Mouse (Mus musculus) right cerebral cortex, postnatal 10 days (tissue): Measurements from ENCODE around the gene Kcnb1.
"Not testable (repeated sequence)": the region's sequence is repeated elsewhere in the genome, so short reads cannot be mapped to it uniquely, and the experiment has no call there.

Experiments
- DNase-seq, 2 experiments: peaks; one replicate each; pipeline ENCODE4 v3.0.0; 2021; ENCODE audit warnings: low spot score in 2 of 2

Gene Kcnb1

DNA sequence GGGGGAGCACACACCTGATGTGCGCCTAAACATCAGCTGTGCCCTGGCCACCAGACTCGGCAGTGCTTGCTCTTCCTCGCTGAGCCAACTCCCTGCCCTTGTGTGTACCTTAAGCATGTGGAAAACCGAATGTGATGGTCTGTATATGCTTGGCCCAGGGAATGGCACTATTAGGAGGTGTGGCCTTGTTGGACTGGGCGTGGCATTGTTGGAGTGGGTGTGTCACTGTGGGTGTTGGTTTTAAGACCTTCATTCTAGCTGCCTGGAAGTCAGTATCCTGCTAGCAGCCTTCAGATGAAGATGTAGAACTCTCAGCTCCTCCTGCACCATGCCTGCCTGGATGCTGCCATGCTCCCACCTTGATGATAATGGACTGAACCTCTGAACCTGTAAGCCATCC, 14.7 kb upstream of the Kcnb1 start:
- not testable (repeated sequence) for DNase-seq

DNA sequence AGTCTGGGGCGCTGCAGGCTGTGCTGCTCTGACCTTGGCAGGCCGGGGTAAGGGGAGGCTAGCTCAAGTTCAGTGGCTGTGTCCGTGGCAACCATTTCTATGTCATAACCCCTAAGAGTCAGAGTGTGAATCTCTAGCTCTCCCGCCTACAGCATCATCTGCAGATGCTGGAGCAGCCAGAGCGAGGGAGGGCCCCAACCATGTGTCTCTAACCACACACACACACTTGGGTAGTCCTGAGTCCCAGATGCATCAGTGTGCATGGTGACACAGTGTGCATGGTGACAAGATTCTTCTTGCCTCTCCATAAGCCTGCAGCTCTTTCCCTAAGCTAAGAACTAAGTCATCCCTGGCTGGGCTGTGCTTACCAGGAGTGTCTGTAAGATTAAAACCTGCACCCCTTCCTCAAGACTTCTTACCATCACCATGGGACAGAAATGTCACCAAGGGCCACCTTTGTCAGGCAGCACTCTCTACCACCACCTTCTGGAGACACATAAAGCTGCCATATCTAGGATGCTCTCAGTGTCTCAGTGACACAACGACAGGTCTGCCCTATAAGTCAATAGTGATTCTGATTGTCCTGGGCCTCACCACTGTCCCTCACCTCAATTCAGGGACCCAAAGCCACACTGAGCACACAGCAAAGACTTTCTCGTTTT, 13.7 kb upstream of the Kcnb1 start:
- DNase-seq: no peak

DNA sequence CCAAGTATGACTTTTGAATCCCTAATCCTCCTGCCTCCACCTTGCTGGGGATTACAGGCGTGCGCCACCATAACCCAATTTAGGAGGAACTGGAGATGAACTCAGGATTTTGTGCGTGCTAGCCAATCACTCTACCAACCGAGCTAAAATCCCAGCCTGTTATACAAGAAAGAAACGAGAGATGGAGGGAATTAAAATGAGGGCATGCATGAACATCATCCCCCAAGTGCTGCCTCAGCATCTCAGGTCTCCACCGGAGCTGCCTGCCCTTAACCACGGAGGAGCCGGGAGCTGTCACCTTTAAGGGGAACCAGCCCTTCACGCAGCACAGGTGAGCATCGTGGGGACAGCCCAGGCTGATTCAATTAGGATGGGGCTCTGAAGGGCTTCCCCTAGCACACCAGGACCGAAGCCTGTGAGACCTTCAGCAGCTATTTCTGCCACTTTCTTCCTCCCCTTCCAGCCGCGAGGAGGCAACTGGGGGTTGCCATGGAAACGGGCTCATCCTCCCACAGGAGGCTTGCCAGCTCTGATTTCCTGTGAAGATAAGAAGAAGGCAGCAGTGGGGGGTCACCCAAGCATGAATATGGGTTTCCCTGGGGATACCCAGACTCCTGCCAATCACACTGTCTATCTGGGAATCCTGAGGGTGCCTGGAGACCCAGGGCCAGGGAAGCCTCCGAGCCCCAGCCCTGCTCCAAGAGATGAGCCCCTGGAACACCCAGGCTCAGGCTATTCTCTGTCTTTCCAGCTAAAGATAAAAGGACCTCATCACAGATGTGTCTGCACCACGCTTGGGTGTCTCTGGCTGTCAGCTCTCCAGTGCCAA, 11.7 kb upstream of the Kcnb1 start:
- peak; percentile 93 to 96 for DNase-seq

DNA sequence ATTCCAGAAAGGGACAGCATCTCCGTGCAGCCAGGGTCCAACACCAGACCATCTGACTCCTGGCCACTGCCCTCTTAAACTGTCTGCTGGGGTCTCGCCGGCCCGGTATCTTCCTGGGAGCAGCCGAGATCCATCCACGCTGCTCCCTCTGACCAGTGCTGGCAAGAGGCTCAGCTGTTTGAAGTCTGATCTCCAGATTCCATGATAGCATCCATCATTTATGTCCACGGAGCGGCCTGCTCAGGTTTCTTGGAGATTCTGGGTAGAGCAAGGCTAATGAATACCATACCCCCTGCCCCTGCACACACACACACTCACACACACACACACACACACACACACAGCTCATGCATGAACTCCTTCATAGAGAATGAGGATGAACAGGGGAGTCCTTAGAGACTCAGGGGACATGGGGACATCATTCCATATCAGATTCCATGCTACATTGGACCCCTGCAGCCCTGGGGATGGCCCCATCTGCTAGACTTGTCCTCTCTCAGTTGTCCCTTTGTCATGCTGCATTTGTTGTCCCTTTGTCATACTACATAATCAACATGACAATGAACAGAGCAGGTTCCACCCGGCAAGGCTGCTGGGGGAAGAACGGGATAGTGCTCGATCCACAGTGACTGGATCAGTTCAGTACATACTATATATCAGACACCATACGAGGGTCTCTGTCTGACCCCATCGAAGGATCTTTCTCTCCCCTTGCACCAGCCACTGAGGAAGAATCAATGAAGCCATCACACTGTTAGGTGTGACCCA, 8.9 kb upstream of the Kcnb1 start:
- no peak for DNase-seq

DNA sequence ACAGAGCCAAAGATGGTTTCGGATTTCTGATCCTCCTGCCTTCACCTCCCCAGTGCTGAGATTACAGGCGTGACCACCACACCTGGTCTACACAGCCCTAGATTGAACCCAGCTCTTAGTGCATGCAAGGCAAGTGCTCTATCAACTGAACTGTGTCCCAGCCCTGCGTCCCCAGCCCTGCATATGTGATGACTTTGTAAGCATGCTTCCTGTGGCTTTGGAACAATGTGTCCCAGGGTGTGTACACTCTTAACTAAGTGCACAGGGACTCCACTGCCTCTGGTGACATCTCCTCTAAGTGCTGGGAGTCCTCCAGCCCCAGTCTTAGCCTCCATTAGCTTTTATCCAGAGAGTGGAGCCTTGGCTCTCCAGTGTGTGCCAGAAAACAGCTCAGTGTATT, 3.4 kb upstream of the Kcnb1 start:
- DNase-seq: no peak

DNA sequence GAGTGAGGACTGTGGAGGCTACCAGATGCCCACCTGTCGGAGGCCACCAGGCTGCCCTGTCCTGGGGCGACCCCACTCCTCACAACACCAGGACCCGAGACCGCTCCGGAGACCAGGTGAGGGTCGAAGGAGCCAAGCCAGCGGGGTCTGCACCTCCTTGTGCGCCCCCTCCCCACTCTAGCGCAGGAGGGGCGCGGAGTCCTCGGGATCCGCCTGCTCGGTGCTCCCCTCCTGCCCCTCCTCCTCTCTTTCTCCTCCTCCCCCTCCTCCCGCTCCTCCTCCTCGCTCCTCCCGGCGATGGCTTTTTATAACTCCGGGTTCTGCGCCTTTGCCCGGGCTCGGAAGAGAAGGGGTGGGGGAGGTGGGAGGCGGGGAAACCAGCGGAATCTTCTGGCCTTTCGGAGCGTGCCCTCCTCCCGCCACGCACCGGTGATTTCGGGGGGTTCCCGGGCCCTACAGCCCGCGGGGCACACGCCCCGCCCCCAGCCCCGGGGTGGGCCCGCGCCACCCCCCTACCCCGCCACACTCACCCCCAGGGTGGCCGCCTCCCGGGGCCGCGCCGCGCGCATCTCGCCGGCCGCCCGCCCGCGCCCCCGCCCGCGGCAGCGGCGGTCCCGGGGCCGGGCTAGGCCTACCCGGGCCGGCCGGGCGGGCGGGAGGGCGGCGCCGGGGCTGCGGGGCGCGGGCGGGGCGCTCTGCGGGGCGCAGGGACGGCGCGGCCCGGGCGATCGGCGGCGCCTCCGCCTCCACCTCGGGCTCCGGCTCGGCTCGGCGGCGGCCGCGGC, 472 bp downstream of the Kcnb1 start:
- DNase-seq: peak; percentile 72 to 76

DNA sequence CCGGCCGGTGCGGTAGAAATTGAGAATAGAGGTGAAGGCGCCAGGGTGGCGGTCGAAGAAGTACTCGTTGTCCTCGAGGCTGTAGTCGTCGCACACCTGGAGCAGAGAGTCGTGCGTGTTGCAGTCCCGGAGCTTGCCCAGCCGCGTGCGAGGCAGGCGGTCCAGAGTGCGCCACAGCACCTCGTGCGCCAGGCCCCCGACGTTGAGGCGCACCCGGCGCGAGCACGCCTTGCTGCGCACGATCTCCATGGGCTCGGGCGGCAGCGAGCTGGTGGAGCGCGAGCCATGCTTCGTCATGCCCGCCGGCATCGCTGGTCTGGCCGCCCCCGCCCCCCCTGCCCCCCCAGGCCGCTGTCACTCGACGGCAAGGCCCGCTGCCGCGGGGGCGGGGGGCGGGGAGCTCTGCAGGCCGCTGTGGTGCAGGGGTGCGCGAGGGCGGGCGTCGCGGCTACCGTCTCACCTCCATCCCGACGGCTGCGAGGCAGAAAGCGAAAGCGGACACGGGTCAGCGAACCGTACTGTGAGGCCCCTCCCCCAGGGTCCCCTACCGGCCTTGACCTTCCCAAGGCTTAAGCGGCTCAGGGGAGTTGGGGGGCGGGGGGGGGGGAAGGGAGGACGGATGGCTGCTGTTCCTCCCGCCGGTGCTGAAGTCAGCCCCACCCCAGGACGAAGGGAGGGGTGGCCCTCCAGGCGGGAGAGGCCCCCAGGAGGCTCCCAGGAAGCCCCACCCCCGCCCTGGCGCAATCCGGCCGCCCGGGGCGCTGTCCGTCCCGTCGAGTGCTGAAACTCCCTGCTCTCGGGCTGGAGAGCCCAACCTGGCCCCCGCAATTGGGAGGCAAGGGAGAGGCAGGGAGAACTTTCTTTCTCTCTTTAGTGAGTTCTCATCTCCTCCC, 1.4 kb downstream of the Kcnb1 start:
- DNase-seq: peak; percentile 66 to 69

DNA sequence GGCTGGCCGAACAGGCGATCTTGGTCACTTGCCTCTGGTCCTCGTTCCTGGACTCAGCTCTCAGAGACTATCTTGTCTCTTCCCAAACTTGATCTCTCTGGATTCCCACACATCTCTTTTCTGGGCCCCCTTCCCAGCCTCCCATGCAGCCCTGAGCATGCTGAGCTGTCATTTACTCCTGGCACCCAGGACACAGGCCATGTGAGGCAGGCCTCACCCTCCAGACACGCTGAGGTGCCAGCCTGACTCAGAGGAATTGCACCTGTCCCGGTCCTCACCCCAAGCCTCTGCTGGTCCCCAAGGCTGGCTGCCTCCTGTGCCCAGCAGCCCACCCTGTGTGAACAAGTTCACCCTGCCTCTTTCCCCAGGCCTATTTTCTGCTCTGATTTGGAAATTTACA, 2.8 kb downstream of the Kcnb1 start:
- DNase-seq: no peak

DNA sequence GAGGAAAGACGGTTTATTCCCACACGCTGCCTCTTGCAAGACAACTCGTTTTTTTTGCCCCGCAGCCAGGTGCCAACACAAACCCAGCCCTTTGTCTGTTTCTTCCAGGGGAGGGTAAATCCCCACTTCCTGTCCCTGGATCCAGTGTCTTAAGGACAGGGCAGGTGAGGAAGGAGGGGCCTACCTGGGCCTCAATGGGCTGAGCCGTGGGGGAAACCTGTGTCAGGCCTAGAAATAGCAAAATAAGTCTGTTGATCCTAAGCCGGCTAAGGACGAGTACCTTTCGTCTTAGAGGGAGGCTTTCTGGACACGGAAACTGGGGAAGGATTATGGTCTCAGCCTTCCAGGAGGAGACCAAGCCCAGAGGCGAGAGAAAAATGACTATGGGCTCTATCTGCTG, 3.4 kb downstream of the Kcnb1 start:
- DNase-seq: no peak

DNA sequence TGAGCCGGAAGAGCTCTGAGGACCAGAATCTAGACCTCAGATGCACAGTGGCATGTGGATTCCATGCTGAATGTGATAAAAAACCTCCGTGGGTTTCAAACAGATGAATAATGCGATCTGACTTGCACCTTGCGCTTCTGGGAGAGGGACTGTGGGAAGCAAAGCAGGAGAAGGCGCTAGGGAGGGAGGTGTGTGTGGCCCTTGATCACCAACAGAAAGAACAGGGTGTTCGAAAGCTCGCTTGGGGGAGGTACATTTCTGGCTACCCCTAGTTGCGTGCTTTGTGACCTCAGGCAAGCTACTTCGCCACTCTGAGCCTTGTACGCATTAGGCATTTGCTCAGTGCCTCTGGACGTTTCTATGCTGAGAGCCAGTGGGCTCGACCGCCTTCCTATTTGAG, 4.0 kb downstream of the Kcnb1 start:
- DNase-seq: no peak

DNA sequence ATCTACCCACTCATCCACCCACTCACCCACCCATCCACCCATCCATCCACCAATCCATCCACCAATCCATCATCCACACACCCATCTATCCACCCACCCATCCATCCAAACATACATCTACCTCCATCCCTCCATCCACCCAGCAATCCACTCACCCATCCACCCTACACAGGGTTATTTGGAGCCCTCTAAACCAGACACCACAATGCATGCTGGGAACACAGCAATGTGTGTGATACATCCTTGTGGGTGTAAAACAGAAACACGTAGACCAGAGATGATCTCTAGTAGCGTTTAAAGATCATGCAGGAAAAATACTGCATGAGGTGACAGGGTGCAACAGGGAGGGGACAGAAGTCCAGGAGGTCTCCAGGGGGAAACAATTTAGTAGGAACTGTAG, 4.5 kb downstream of the Kcnb1 start:
- no peak for DNase-seq

DNA sequence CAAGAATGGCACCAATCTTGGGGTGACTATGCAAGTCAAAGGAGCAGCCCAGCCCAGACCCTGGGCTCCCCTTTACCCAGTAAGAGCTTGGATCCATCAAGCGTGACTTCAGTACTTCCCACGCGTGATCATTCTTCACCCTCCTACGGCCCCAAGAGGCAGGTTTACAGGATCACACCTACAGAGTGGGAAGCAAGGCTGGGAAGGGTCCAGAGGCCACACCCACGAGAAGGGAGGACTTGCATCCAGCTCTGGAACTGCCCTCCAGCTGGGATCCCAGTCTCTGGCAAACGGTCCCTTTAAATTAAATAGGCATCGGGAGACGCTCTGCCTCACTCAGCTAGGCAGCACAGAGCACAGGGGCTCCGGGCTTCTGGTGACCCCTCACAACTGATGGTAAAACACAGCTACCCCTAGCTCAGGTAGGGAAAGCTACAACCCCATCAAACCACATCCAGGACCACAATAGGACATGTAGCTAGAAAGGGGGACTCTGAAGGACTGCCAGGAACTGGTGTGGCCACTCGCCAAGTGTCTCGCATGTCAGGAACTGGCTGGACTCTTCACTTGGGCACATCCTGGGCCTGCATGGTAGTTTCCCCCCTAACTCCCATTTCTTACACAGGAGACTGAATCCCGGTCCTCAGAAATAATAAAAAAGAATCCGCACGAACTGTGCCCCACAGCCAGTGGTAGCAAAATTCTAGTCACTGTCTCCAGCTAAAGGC, 8.1 kb downstream of the Kcnb1 start:
- DNase-seq: no peak

DNA sequence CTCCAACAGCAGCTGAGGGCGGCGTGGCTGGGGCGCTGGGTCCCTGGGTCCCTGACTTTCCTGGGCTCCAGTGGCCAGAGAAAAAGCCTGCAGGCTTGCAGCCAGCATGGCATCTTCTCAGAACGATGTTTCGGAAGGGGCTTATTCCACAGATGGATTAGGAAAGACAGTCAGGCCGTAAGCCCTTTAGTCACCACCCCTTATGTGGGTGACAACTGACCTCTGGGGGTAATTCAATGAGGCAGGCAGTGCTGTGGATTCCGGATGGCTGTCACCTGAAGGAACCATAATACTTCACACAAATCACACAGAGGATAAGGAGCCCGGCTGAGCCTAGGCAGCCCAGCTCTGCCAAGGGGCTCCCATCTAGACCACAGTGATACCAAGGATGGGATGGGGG, 8.9 kb downstream of the Kcnb1 start:
- DNase-seq: no peak

DNA sequence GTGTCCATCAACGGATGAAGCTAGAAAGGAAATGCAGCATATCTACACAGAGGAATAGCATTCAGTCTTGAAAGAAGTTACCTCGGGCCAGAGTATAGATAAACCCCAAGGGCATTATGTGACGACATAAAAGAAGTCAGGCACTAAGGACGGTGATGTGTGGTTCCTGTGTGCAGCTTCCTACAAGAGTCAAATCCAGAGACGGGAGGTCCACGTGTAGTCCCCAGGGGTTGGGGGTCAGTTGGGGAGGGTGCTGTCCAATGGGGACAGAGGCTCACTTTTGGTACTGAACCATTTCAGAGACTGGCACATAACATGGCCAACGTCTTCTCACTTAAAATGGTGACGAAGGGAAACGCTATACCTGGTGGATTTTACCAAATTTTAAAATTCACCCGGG, 10.7 kb downstream of the Kcnb1 start:
- DNase-seq: no peak

DNA sequence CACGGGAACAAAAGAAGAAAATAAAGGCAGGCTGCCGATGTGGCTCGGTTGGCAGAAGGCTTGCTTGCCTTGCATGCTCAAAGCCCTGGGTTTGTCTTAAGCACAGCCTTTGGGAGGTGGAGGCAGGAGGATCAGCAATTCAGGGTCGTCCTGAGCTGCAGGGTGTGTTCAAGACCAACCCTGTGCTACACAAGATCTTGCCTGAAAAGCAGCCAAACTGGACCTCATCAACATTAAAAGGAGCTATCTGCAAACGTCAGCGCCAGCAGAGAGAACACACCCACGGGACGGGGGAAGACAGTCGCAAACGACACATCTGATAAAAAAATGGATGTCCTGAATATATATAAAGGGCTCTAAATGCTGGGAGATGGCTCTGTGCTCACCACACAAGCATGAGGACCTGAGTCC, 12.7 kb downstream of the Kcnb1 start:
- no peak for DNase-seq

DNA sequence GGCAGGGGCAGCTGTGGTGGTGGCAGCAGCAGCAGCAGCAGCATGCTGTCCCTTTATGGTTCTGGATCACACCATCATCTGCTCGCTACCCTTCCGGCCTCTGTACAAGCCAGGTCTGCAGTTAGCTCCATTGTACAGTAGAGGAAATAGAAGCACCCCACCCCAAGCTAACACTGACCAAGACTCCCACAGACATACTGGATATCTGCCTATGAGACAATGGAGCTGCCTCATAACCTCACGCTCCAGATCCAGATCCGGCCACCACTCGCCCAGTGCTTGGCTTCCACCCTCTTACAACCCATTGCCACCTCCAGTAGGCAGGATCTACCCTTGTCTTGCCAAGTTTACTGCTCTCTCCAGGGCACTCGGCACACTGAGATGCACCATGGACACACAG, 14.7 kb downstream of the Kcnb1 start:
- DNase-seq: no peak

DNA sequence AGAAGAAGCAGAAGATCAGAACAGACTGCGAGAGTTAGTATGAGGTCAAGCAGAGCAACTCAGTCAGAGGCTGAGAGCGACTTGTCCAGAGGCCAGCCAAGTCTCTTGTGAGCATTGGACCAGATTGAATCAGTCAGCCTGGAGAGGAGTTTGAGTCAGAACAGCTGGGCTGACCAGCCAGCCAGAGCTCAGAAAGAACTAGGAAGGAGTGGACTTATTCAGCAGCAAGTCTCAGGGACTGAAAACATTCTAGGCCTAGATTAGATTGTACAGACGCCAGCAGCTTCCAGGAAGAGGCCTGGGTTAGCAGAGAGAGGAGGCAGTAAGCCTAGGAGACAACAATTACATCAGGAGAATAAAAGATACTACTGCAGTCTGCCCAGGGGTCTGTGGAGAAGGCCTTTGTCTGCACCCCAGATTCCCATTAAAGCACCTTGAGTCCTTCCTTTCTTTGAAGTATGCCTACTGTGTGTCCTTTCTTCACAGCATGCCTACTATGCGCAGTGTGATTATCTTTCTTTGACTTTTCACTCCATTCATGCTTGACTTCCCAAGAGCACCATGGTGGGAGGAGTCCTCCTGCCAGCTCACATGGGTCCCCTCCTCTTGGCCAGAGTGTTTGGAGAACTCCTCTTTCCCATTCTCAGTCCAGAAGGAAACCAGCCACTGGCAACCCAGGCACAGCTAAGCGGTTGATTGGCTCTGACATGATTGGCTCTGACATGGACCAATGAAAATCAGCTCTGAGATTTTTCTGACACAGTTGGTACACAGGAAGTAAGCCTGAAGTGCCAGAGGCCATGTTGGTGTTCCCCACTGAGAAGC, 16.7 kb downstream of the Kcnb1 start:
- DNase-seq: no peak

DNA sequence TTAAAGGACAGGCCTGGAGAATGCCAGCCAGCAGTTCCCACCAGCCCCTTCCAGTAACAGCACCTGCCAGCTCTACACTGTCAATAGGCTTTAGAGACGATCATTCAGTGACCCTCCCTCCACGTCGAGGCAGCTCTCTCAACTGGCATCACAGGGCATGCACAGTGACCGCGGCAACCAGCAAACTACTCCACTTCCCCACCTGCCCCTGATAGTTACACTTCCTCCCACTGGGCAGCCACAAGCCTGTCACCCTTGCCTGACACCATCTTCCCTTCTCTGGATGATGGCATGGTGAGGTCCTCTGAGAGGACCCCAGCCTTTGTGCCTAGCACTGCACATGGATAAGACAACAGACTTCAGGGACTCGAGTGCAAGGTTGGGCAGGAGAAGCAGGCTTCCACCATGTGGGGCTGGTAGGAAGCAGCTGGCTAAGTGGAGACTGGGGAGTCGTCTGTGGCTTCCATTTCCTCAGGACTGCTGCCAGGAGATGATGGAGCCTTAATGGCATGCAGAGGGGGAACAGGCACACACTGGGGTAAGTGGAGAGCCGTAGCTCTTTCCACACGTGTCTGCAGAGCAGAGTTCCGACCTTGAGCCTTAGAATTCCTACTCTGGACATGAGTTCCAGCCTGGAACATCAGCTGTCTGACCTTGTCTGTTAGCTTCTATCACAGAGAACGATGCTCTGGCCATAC, 22.3 kb downstream of the Kcnb1 start:
- DNase-seq: no peak

DNA sequence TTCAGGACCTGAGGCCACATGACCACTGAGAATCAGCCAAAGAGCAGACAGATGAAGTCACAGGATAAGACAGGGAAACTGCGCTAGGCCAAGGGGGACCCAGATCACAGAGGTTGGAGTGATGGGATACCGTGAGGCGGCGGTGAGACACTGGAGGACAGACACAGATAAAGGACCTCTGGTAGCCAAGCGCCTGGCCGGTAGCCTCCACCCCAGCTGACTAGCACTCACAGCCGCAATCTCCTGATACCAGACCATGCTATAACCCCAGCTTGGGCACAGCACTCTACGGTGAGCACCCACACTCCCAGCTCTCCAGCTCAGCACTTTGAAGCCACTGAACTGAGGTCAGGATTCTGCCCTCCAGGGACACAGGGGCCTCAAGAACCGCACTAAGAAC, 26.4 kb downstream of the Kcnb1 start:
- no peak for DNase-seq
